Mouse (Mus musculus) lung, embryonic 14.5 days (tissue): Measurements from ENCODE around the gene Tom1l2. TPM values are rescaled to one million over a fixed set of nuclear protein-coding genes. Genes with fewer than 3 reads are reported as not detected.

Experiments used
- ATAC-seq: fragments of 200-750 bp; cut with Nextera tagmentation; 2 replicates; pipeline ENCODE4 v1.8.0; 2017; ENCODE audit warnings: mild to moderate bottlenecking, moderate TSS enrichment, moderate library complexity; ENCODE audit not compliant: insufficient read depth
- DNase-seq: peaks from one replicate; pipeline ENCODE4 v3.0.0-alpha.2; 2015
- H3K27ac ChIP-seq: fragments of 300-500 bp; sonication (generic); 2 replicates; pipeline ENCODE4 v1.5.1; 2014; ENCODE audit warnings: low read depth, mild to moderate bottlenecking, moderate library complexity
- H3K27me3 ChIP-seq: fragments of 300-500 bp; sonication (generic); 2 replicates; pipeline ENCODE4 v1.6.1; 2014; ENCODE audit warnings: low read length, control low read depth; ENCODE audit not compliant: insufficient read depth
- H3K36me3 ChIP-seq: fragments of 300-500 bp; sonication (generic); 2 replicates; pipeline ENCODE4 v1.6.1; 2014; ENCODE audit warnings: control low read depth; ENCODE audit not compliant: insufficient read depth
- H3K4me1 ChIP-seq: fragments of 300-500 bp; sonication (generic); 2 replicates; pipeline ENCODE4 v1.6.1; 2014; ENCODE audit warnings: antibody characterized with exemption, control low read depth; ENCODE audit not compliant: insufficient read depth
- H3K4me2 ChIP-seq: fragments of 300-500 bp; sonication (generic); 2 replicates; pipeline ENCODE4 v1.6.1; 2014; ENCODE audit warnings: mild to moderate bottlenecking
- H3K4me3 ChIP-seq: fragments of 300-500 bp; sonication (generic); 2 replicates; pipeline ENCODE4 v1.5.1; 2014; ENCODE audit warnings: low read depth, low read length
- H3K9ac ChIP-seq: fragments of 300-500 bp; sonication (generic); 2 replicates; pipeline ENCODE4 v1.6.1; 2014
- H3K9me3 ChIP-seq: fragments of 300-500 bp; sonication (generic); 2 replicates; pipeline ENCODE4 v1.6.1; 2016; ENCODE audit warnings: low read depth, low read length, control low read depth
- CTCF ChIP-seq: IDR thresholded peaks from 2 replicates; pipeline ENCODE4 v1.5.1; 2016; ENCODE audit warnings: antibody characterized with exemption, low read depth
- WGBS: fragments of 180-500 bp; shearing (Covaris S2); extraction: QIAGEN DNeasy Blood & Tissue Kit; methylation state at CpG from one replicate; pipeline ENCODE4 v1.1.7; 2014; 5-methylcytosine and 5-hydroxymethylcytosine counted together
- polyA plus RNA-seq: library from polyadenylated mRNA; unstranded; fragments of >200 nt; fragmentation: Nextera tagmentation; extraction: Ambion mirVana; gene quantifications from 2 replicates; pipeline ENCODE4 v1.2.1, GENCODE M21; 2014

The Tom1l2 gene
- polyA plus RNA-seq, 1 experiment from 2014 or later: 20.6 TPM

- Histone ChIP-seq H3K27me3 (no peaks in the 10 kb centered on the region), H3K4me3 (no peak overlapping the region), H3K9me3 (peaks cover 2% of the 10 kb centered on the region; the same call in 1 of the 2 replicates), H3K4me1 (0 out of 2 replicates have a peak, but pooled peaks cover 2% of the 10 kb centered on the region), H3K4me2 (no peak overlapping the region), H3K27ac (no peak overlapping the region), H3K9ac (no peak overlapping the region), H3K36me3 (peaks cover 100% of the 10 kb centered on the region)
- DNase-seq (no peak), ATAC-seq (no peak)
- no peak for TF ChIP-seq CTCF
- WGBS: 79% methylated on average over 21 of the region's 21 CpGs
These were observed 163.1 kb downstream of the Tom1l2 start for GRCm38 (mm10) chr11:60189501-60190040.

DNA sequence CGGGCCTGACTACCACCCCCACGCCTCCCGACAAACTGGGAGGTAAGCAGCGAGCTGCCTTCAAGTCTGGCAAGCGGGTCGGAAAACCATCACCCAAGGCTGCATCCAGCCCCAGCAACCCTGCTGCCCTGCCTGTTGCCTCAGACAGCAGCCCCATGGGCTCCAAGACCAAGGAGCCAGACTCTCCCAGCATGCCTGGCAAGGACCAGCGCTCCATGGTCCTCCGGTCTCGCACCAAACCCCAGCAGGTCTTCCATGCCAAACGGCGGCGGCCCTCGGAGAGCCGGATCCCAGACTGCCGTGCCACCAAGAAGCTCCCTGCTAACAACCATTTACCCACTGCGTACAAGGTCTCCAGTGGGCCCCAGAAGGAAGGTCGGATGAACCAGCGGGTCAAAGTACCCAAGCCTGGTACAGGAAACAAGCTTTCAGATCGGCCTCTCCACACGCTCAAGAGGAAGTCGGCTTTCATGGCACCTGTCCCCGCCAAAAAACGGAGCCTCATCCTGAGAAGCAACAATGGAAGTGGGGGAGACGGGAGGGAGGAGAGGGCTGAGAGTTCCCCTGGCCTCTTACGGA lies 164.3 kb downstream of the Tom1l2 start:
- Histone ChIP-seq H3K4me1 (0 out of 2 replicates have a peak, but pooled peaks cover 7% of the 10 kb centered on the region), H3K27ac (no peak overlapping the region), H3K36me3 (peaks cover 88% of the 10 kb centered on the region), H3K27me3 (no peaks in the 10 kb centered on the region), H3K4me2 (no peak overlapping the region), H3K9ac (0 out of 2 replicates have a peak overlapping the region, but pooled peaks have one; percentile 11), H3K4me3 (no peak overlapping the region), H3K9me3 (no peaks in the 10 kb centered on the region)
- WGBS: 88% methylated on average over 25 of the region's 25 CpGs
- ATAC-seq (no peak), DNase-seq (no peak)
- TF ChIP-seq CTCF: no peak

DNA sequence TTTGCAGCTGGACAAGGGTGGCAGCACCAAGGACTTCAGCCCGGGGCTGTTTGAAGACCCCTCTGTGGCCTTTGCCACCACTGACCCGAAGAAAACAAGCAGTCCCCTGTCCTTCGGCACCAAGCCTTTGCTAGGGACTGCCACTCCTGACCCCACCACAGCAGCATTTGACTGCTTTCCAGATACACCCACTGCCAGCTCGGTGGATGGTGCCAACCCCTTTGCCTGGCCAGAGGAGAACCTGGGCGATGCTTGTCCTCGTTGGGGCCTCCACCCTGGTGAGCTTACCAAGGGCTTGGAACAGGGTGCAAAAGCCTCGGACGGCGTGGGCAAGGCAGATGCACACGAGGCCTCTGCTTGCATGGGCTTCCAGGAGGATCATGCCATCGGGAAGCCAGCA lies 165.6 kb downstream of the Tom1l2 start:
- ATAC-seq: no peak

DNA sequence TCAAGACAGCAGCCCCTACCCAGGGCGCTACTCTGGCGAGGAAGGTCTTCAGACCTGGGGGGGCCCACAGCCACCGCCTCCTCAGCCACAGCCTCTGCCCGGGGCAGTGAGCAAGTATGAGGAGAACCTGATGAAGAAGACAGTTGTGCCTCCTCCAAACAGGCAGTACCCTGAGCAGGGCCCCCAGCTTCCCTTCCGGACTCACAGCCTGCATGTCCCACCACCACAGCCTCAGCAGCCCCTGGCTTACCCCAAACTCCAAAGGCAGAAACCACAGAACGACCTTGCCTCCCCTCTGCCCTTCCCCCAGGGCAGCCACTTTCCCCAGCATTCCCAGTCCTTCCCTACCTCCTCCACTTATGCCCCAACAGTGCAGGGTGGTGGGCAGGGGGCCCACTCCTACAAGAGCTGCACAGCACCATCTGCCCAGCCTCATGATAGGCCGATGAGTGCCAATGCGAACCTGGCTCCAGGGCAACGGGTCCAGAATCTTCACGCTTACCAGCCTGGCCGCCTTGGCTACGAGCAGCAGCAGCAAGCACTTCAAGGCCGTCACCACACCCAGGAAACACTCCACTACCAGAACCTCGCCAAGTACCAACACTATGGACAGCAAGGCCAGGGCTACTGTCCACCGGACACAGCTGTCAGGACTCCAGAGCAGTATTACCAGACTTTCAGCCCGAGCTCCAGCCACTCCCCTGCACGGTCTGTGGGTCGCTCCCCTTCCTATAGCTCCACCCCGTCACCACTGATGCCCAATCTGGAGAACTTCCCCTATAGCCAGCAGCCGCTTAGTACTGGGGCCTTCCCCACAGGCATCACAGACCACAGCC lies 167.1 kb downstream of the Tom1l2 start:
- Histone ChIP-seq H3K9ac (no peak overlapping the region), H3K27me3 (no peaks in the 10 kb centered on the region), H3K4me1 (peaks cover 16% of the 10 kb centered on the region), H3K27ac (no peak overlapping the region), H3K4me2 (no peak overlapping the region), H3K4me3 (no peak overlapping the region), H3K9me3 (no peaks in the 10 kb centered on the region), H3K36me3 (peaks cover 61% of the 10 kb centered on the region)
- no peak for TF ChIP-seq CTCF
- 66% methylated on average over 20 of the region's 20 CpGs for WGBS
- DNase-seq (peak; percentile 44), ATAC-seq (peak; percentile 30; the same call in 1 of the 2 replicates)

More for the DNA sequence above, 165.6 kb downstream of the Tom1l2 start:
- Histone ChIP-seq H3K36me3 (peaks cover 75% of the 10 kb centered on the region), H3K4me1 (peaks cover 10% of the 10 kb centered on the region), H3K4me2 (no peak overlapping the region), H3K9me3 (no peaks in the 10 kb centered on the region), H3K9ac (no peak overlapping the region), H3K4me3 (no peak overlapping the region), H3K27me3 (no peaks in the 10 kb centered on the region), H3K27ac (no peak overlapping the region)
- WGBS: 86% methylated on average over 11 of the region's 11 CpGs
- no peak for DNase-seq
- no peak for TF ChIP-seq CTCF

DNA sequence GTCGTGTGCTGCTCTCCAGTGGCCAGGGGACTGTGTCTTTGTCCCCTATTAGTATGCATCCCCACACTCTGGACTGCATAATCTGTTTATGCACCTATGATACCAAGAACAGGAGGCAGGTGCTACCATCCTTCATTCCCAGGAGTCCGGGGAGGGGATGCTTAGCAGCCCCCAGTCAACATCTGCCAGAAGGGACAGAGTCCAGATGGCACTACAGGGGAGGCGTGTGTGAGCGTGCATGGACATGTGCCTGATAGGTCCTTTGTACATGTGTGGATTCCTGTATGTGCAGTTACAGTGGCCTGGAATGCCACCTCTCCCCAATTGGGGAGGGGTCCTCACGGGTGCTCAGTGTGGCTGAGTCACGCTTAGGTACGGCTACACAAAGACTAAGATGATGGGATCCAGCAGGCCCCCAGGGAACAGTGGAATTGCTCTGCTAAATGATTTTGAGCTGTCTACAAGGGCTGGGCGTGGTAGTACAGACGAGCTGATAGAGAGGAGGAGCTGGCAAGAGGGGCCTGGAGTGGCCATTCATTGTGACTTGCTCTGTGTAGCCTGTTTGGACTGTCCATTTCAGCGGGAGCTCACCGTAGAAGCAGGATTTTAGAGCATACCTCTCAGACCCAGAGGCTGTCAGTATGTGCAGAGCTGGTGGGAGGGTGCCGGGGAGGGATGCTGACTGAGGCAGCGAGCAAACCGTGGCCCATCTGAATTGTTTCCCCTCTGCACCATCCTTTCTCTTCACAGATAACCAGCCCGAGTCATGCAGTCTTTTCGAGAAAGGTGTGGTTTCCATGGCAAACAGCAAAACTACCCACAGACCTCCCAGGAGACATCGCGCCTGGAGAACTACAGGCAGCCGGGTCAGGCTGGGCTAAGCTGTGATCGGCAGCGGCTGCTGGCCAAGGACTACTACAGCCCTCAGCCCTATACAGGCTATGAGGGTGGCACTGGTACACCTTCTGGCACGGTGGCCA lies 168.1 kb downstream of the Tom1l2 start:
- ATAC-seq (no peak; the same call in 1 of the 2 replicates), DNase-seq (no peak)
- Histone ChIP-seq H3K9ac (no peak overlapping the region), H3K27ac (0 out of 2 replicates have a peak overlapping the region, but pooled peaks have one; percentile 18), H3K4me1 (peaks cover 19% of the 10 kb centered on the region), H3K4me3 (no peak overlapping the region), H3K4me2 (no peak overlapping the region), H3K9me3 (no peaks in the 10 kb centered on the region), H3K36me3 (peaks cover 57% of the 10 kb centered on the region), H3K27me3 (no peaks in the 10 kb centered on the region)
- no peak for TF ChIP-seq CTCF
- WGBS: 44% methylated on average over 22 of the region's 22 CpGs

DNA sequence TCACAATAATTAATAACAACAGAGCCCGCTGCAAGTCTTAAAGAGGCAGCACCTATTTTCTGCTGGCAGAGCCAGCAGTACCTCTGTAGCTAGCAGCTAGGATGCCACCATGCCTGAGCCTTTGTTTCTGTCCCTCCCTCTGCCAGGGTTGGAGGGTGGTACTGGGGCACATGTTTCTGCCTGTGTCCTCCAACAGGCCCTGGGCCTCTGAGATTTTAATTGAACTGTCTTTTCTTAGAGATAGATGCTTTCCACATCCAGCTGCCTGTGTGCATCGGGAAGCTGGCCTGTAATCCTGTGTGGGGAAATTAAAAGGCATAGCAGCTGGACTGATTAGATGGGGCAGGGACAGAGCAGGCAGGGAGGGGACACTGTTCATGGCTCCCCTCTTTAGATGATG lies 170.0 kb downstream of the Tom1l2 start:
- no peak for ATAC-seq
- WGBS: 42% methylated on average over 2 of the region's 2 CpGs
- DNase-seq: no peak
- no peak overlapping the region for H3K9ac ChIP-seq
- no peak overlapping the region for H3K4me3 ChIP-seq
- peaks cover 35% of the 10 kb centered on the region for H3K4me1 ChIP-seq
- no peak overlapping the region for H3K27ac ChIP-seq
- no peak overlapping the region for H3K4me2 ChIP-seq
- H3K9me3 ChIP-seq: no peaks in the 10 kb centered on the region
- no peak for TF ChIP-seq CTCF
- H3K36me3 ChIP-seq: peaks cover 38% of the 10 kb centered on the region
- no peaks in the 10 kb centered on the region for H3K27me3 ChIP-seq
